Mouse (Mus musculus): ENCODE measurements around the gene Cpa4. TPM values are rescaled to one million over a fixed set of nuclear protein-coding genes. Genes with fewer than 3 reads are reported as not detected.

Cpa4 gene
- polyA plus RNA-seq, 2 experiments: 0.05 to 0.07 TPM

DNA sequence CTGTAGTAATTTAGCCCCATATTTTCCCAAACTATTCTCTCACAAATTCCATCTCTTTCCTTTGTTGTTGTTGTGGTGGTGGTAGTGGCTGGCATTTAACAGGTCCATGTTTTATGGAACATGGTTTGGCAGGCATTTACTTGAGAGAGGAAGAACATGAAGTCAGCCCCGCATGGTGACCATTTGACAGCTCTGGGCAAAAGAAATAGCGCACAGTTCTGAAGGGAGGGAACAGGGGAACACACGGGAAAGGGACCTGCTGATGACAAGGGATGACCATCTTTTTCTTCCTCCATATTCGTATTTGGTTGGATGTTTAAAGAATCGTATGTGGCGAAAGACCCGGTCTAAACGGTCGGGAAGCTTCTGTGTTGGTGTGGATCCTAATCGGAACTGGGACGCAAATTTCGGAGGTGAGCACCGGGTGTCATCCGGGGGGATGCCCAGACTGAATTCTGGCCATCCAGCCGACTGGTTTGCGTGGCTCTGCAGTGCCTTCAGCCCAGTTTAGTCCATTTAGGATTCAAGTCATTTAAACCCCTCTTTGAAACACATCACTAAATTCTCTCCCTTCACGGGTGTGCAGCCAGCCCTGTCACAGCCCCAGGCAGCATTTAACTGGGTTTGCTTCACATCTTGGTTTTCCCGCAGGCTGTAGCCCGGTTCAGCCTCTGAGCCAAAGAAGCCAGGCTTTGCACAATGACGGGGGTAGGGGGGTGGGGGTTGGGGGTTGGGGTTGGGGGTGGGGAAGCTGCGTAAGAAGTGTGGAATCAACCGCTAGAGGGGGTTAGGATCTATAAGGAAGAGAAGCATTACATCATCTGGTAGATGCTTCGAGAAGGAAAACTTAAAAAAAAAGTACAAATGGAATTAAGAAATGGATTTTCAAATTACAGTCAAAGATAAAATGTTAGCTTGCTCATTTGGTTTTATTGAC, 16.3 kb upstream of the Cpa4 start:
- no peak overlapping the region for H3K4me3 ChIP-seq (ENCODE audit: insufficient read depth in 1 of 2, low read depth in 2 of 2, low read length in 2 of 2)
- 23% methylated on average over 23 of the region's 23 CpGs for WGBS (ENCODE audit: insufficient replicate concordance)
- peaks cover 0 to 8% of the 10 kb centered on the region in 2 experiments; a peak in 1 of 4 replicates for H3K4me1 ChIP-seq (replicated peaks; ENCODE audit: control insufficient read depth in 2 of 2, insufficient read depth in 2 of 2, low read length in 1 of 2)
- no peaks in the 10 kb centered on the region for H3K9me3 ChIP-seq (ENCODE audit: control insufficient read depth, low read length)
- no peaks in the 10 kb centered on the region for H3K36me3 ChIP-seq (replicated peaks; ENCODE audit: control insufficient read depth, insufficient read depth, low read depth)
- TF ChIP-seq CTCF (IDR thresholded peaks at IDR 0.05; ENCODE audit: low read depth) (no peak), EP300 (IDR thresholded peaks at IDR 0.05; ENCODE audit: low read depth) (no peak)
- DNase-seq (ENCODE audit: low read depth in 3 of 3, low spot score in 3 of 3): no peak
- peaks cover 26% of the 10 kb centered on the region for H3K27me3 ChIP-seq (ENCODE audit: control insufficient read depth, insufficient read depth, low read length)
- H3K9ac ChIP-seq (replicated peaks): no peak overlapping the region
- peak overlapping the region; percentile 11; the same call in 1 of the 2 replicates for H3K4me2 ChIP-seq (ENCODE audit: low read depth)
- no peak for ATAC-seq (ENCODE audit: insufficient read depth)
- no peak overlapping the region for H3K27ac ChIP-seq

DNA sequence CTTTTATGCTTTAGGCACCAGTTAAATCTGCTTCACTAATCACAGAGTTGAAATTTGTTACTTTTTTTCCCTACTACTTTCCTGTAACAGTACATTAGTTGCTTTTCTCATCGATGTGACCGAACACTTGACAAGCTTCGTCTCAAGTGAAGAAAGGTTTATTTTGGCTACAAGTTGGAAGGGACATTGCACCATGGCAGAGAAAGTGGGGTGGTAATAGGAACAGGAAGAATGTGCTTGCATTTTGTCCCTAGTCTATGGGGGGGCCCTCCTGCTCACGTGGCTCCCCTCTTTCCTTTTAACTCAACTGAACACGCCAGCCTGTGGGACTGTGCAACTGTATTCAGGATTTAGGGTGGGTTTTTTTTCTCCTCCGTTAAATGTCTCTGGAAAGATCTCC, 15.5 kb upstream of the Cpa4 start:
- Histone ChIP-seq H3K27ac (no peak overlapping the region), H3K4me1 (replicated peaks; ENCODE audit: control insufficient read depth in 2 of 2, insufficient read depth in 2 of 2, low read length in 1 of 2) (0 out of 4 replicates have a peak, but pooled peaks cover 0 to 7% of the 10 kb centered on the region in 2 experiments), H3K9me3 (ENCODE audit: control insufficient read depth, low read length) (no peaks in the 10 kb centered on the region), H3K27me3 (ENCODE audit: control insufficient read depth, insufficient read depth, low read length) (peaks cover 22% of the 10 kb centered on the region), H3K36me3 (replicated peaks; ENCODE audit: control insufficient read depth, insufficient read depth, low read depth) (no peaks in the 10 kb centered on the region), H3K9ac (replicated peaks) (no peak overlapping the region), H3K4me3 (ENCODE audit: insufficient read depth in 1 of 2, low read depth in 2 of 2, low read length in 2 of 2) (no peak overlapping the region), H3K4me2 (ENCODE audit: low read depth) (no peak overlapping the region)
- ATAC-seq (ENCODE audit: insufficient read depth): no peak
- DNase-seq (ENCODE audit: low read depth in 3 of 3, low spot score in 3 of 3): no peak
- 45% methylated on average over 6 of the region's 6 CpGs for WGBS (ENCODE audit: insufficient replicate concordance)
- TF ChIP-seq CTCF (IDR thresholded peaks at IDR 0.05; ENCODE audit: low read depth): no peak
- no peak for TF ChIP-seq EP300 (IDR thresholded peaks at IDR 0.05; ENCODE audit: low read depth)

DNA sequence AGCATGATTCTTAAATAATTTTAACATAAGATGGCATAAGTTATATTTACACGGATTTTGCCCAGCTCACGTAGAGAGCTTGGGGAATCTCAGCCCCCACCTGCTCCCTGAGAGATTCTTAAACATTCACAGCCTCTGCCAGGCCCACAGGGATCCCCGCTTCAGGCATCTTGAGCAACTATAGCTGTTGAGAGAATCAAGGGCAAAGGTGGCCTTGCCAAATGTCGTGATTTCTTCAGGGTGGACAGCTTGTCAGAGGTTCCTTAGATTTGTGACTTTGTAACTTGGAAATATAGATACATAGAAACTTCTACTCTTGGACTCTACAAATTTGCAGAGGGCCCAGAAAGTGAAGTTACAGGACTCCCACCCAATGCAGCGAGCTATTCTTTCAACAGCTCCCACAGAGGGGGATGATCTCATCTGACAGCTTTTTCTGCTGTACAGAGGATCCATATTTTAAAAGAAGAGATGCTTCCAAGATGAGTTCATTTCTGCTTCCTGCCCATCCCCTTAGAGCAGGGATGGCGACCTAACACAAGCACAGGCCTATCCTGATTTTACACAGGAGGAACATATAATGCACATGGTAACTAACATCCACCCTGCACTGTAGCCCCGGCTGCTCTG, 14.7 kb upstream of the Cpa4 start:
- Histone ChIP-seq H3K9me3 (ENCODE audit: control insufficient read depth, low read length) (no peaks in the 10 kb centered on the region), H3K4me1 (replicated peaks; ENCODE audit: control insufficient read depth in 2 of 2, insufficient read depth in 2 of 2, low read length in 1 of 2) (0 out of 4 replicates have a peak, but pooled peaks cover 0 to 5% of the 10 kb centered on the region in 2 experiments), H3K27me3 (ENCODE audit: control insufficient read depth, insufficient read depth, low read length) (peaks cover 16% of the 10 kb centered on the region), H3K4me3 (ENCODE audit: insufficient read depth in 1 of 2, low read depth in 2 of 2, low read length in 2 of 2) (no peak overlapping the region), H3K27ac (no peak overlapping the region), H3K9ac (replicated peaks) (no peak overlapping the region), H3K4me2 (ENCODE audit: low read depth) (no peak overlapping the region), H3K36me3 (replicated peaks; ENCODE audit: control insufficient read depth, insufficient read depth, low read depth) (no peaks in the 10 kb centered on the region)
- ATAC-seq (ENCODE audit: insufficient read depth) (no peak), DNase-seq (ENCODE audit: low read depth in 3 of 3, low spot score in 3 of 3) (no peak)
- TF ChIP-seq EP300 (IDR thresholded peaks at IDR 0.05; ENCODE audit: low read depth): no peak
- no peak for TF ChIP-seq CTCF (IDR thresholded peaks at IDR 0.05; ENCODE audit: low read depth)
- WGBS (ENCODE audit: insufficient replicate concordance): 54% methylated on average over 7 of the region's 7 CpGs

DNA sequence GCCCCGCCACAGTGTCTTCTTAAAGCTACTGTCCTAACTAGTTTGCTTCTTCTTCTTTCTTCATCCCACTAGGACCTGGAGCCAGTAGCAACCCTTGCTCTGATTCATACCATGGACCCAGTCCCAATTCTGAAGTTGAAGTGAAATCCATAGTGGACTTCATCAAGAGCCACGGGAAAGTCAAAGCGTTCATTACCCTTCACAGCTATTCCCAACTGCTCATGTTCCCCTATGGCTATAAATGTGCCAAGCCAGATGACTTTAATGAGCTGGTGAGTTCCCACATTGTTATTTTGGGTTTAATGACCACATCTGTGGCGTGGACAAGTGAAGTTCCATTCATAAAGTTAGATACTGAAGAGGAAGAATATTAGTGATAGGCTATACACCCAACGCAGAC, 14.1 kb upstream of the Cpa4 start:
- Histone ChIP-seq H3K9me3 (ENCODE audit: control insufficient read depth, low read length) (no peaks in the 10 kb centered on the region), H3K27ac (no peak overlapping the region), H3K27me3 (ENCODE audit: control insufficient read depth, insufficient read depth, low read length) (peaks cover 13% of the 10 kb centered on the region), H3K4me2 (ENCODE audit: low read depth) (no peak overlapping the region), H3K4me3 (ENCODE audit: insufficient read depth in 1 of 2, low read depth in 2 of 2, low read length in 2 of 2) (no peak overlapping the region), H3K4me1 (replicated peaks; ENCODE audit: control insufficient read depth in 2 of 2, insufficient read depth in 2 of 2, low read length in 1 of 2) (0 out of 4 replicates have a peak, but pooled peaks cover 0 to 5% of the 10 kb centered on the region in 2 experiments), H3K36me3 (replicated peaks; ENCODE audit: control insufficient read depth, insufficient read depth, low read depth) (no peaks in the 10 kb centered on the region), H3K9ac (replicated peaks) (no peak overlapping the region)
- no peak for TF ChIP-seq CTCF (IDR thresholded peaks at IDR 0.05; ENCODE audit: low read depth)
- no peak for TF ChIP-seq EP300 (IDR thresholded peaks at IDR 0.05; ENCODE audit: low read depth)
- ATAC-seq (ENCODE audit: insufficient read depth): no peak
- 64% methylated on average over 5 of the region's 5 CpGs for WGBS (ENCODE audit: insufficient replicate concordance)
- no peak for DNase-seq (ENCODE audit: low read depth in 3 of 3, low spot score in 3 of 3)

DNA sequence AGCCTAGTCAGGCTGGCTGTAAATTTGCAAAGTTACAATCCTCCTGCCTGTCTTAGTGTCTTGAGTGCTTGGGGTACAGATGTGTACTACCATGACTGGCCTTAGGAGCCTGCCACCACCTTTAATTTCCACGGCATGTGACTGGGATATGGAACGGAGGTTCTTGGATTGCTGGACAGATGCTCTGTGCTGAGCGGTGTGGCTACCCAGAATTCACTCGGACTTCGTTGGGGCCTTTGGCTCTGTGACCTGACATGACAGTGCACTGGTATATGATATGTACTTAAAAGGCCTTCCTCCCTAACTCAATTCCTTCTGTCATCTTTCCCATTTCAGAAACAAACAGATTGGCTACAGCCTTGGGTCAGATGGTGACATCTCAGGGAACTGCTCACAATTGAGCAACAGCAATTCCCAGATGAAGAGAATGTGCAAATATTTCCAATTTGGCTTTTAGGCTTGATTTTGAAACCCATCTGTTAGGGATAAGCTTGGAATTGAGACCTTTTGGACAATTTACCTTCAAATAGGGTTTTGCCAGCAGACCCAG, 13.5 kb upstream of the Cpa4 start:
- Histone ChIP-seq H3K9ac (replicated peaks) (no peak overlapping the region), H3K27ac (no peak overlapping the region), H3K9me3 (ENCODE audit: control insufficient read depth, low read length) (no peaks in the 10 kb centered on the region), H3K4me2 (ENCODE audit: low read depth) (no peak overlapping the region), H3K27me3 (ENCODE audit: control insufficient read depth, insufficient read depth, low read length) (peaks cover 10% of the 10 kb centered on the region), H3K36me3 (replicated peaks; ENCODE audit: control insufficient read depth, insufficient read depth, low read depth) (no peaks in the 10 kb centered on the region), H3K4me3 (ENCODE audit: insufficient read depth in 1 of 2, low read depth in 2 of 2, low read length in 2 of 2) (no peak overlapping the region), H3K4me1 (replicated peaks; ENCODE audit: control insufficient read depth in 2 of 2, insufficient read depth in 2 of 2, low read length in 1 of 2) (0 out of 4 replicates have a peak, but pooled peaks cover 0 to 2% of the 10 kb centered on the region in 2 experiments)
- TF ChIP-seq CTCF (IDR thresholded peaks at IDR 0.05; ENCODE audit: low read depth) (no peak), EP300 (IDR thresholded peaks at IDR 0.05; ENCODE audit: low read depth) (no peak)
- no peak for ATAC-seq (ENCODE audit: insufficient read depth)
- WGBS (ENCODE audit: insufficient replicate concordance): 73% methylated on average over 5 of the region's 5 CpGs
- DNase-seq (ENCODE audit: low read depth in 3 of 3, low spot score in 3 of 3): no peak
